Mouse (Mus musculus): ENCODE data around the gene Snta1. TPM values are rescaled to one million over a fixed set of nuclear protein-coding genes. Genes with fewer than 3 reads are reported as not detected.

Snta1 gene
- polyA plus RNA-seq, 1 experiment from 2014 or later = 1.7 TPM

DNA sequence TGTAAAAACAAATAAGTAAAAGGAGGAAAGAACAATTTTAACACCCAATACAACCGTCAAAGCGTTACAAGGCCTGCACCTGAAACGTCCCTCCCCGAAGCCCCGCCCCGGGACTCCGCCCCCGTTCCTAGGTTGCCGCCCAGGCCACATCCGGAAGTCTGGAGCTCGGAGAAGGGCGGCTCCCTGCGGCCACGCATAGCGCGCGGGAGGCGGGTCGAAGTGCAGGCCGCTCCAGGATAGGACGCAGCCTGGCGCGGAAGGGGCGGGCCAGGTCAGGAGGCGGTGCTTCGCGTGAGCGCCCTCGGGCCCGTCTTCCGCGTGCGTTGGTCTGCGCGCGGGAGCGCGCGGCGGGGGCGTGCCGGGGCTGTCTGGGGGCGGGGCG is 28.2 kb upstream of the Snta1 start:
- ATAC-seq (ENCODE audit: low read depth) = peak; percentile 99
- peak overlapping the region; percentile 88 for H3K27ac ChIP-seq
- H3K4me1 ChIP-seq (replicated peaks) = peaks cover 44% of the 10 kb centered on the region
- H3K9ac ChIP-seq = peak overlapping the region; percentile 42; the same call in 1 of the 2 replicates
- under 1% methylated on average over 36 of the region's 44 CpGs for WGBS (ENCODE audit: insufficient replicate concordance)
- no peaks in the 10 kb centered on the region for H3K36me3 ChIP-seq
- peak overlapping the region; percentile 90 for H3K4me2 ChIP-seq
- peak; percentile 98 for DNase-seq
- no peaks in the 10 kb centered on the region for H3K27me3 ChIP-seq
- no peaks in the 10 kb centered on the region for H3K9me3 ChIP-seq (replicated peaks)
- H3K4me3 ChIP-seq (replicated peaks) = peak overlapping the region; percentile 93

DNA sequence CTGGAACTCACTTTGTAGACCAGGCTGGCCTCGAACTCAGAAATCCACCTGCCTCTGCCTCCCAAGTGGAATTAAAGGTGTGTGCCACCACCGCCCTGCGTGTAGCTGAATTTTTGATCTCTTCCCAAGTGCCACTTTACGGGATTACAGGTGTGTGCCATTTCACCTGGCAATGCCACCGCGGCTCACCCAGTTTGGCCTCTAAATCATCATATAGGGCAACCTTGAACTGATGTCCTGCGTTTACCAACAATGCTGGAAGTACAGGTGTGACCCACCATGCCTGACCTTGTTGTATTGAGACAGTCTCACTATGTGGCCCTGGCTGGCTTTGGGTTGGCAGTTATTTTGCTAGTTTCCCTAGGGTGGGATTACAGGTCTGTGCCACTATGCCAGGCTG is 26.8 kb upstream of the Snta1 start:
- ATAC-seq (ENCODE audit: low read depth) = no peak
- Histone ChIP-seq H3K9me3 (replicated peaks) (no peaks in the 10 kb centered on the region), H3K27me3 (no peaks in the 10 kb centered on the region), H3K27ac (no peak overlapping the region; the same call in 1 of the 2 replicates), H3K9ac (no peak overlapping the region; the same call in 1 of the 2 replicates), H3K4me2 (no peak overlapping the region), H3K36me3 (no peaks in the 10 kb centered on the region), H3K4me1 (replicated peaks) (peaks cover 41% of the 10 kb centered on the region), H3K4me3 (replicated peaks) (no peak overlapping the region)
- WGBS (ENCODE audit: insufficient replicate concordance) = 78% methylated on average over 7 of the region's 7 CpGs
- no peak for DNase-seq

DNA sequence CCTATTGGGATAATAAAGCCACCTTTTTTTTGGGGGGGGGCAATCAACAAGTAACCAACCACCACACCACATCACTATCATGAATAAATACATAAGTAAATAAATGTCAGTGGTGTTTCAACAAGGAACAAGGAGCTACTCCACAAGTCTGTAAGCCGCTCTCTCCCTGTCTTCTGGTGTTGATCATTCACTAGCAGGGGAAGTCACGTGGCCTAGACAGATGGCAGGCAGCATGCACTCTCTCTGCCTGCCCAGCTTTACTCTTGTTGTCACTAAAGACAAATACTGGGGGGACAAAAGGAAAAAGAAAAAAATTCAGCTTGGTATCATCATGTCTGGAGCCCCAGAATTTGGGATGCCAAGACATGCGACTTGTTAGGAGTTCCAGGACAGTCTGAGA is 25.5 kb upstream of the Snta1 start:
- 72% methylated on average over 3 of the region's 3 CpGs for WGBS (ENCODE audit: insufficient replicate concordance)
- ATAC-seq (ENCODE audit: low read depth) = no peak
- no peak for DNase-seq

DNA sequence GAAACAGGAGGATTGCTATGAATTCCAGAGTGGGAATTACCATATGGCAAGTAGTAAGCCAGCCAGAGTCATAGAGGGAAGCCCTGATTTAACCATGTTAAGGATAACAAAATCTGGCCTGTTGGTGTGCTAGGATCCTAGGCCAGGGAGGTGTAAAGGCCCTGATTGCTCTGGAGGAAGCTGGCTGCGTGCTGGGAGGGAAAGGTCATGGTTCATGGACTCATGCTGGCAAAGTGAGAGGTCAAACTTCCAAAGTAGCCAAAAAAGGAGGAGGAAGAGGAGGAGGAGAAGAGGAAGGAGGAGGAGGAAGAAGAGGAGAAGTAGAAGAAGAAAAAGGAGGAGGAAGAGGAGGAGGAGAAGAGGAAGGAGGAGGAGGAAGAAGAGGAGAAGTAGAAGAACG is 24.8 kb upstream of the Snta1 start:
- peaks cover 26% of the 10 kb centered on the region for H3K4me1 ChIP-seq (replicated peaks)
- no peak for ATAC-seq (ENCODE audit: low read depth)
- peaks cover 10% of the 10 kb centered on the region for H3K27me3 ChIP-seq
- no peaks in the 10 kb centered on the region for H3K9me3 ChIP-seq (replicated peaks)
- no peak overlapping the region for H3K4me2 ChIP-seq
- no peak for DNase-seq
- H3K27ac ChIP-seq = no peak overlapping the region
- H3K36me3 ChIP-seq = no peaks in the 10 kb centered on the region
- 41% methylated on average over 2 of the region's 2 CpGs for WGBS (ENCODE audit: insufficient replicate concordance)
- no peak overlapping the region for H3K4me3 ChIP-seq (replicated peaks)
- H3K9ac ChIP-seq = no peak overlapping the region

More for the DNA sequence above, 25.5 kb upstream of the Snta1 start:
- H3K27ac ChIP-seq = no peak overlapping the region
- no peaks in the 10 kb centered on the region for H3K9me3 ChIP-seq (replicated peaks)
- H3K27me3 ChIP-seq = 0 out of 2 replicates have a peak, but pooled peaks cover 3% of the 10 kb centered on the region
- H3K9ac ChIP-seq = no peak overlapping the region
- H3K36me3 ChIP-seq = no peaks in the 10 kb centered on the region
- H3K4me3 ChIP-seq (replicated peaks) = no peak overlapping the region
- peaks cover 31% of the 10 kb centered on the region for H3K4me1 ChIP-seq (replicated peaks)
- H3K4me2 ChIP-seq = no peak overlapping the region

DNA sequence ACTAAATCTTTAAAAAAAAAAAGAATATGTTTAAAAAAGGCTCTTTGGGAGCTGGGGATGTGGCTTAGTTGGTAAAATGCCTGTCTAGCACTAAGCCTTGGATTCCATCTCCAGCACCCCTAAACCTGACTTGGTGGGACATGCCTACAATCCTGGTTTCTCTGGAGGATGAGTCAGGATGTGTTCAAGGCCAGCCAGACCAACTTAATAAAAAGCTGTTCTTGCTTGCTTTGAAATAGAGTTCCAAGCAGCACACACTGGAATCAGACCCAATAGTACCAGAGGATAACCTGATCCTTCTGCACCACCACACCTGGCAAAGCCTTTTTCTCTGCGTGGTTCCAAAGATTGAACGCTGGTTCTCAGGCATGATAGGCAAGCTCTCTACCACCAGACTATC is 22.7 kb upstream of the Snta1 start:
- Histone ChIP-seq H3K4me3 (replicated peaks) (no peak overlapping the region), H3K27me3 (peaks cover 28% of the 10 kb centered on the region), H3K4me1 (replicated peaks) (peaks cover 15% of the 10 kb centered on the region), H3K27ac (no peak overlapping the region), H3K9ac (no peak overlapping the region), H3K4me2 (no peak overlapping the region), H3K9me3 (replicated peaks) (no peaks in the 10 kb centered on the region), H3K36me3 (no peaks in the 10 kb centered on the region)
- DNase-seq (no peak), ATAC-seq (ENCODE audit: low read depth) (no peak)
- 90% methylated on average over 2 of the region's 2 CpGs for WGBS (ENCODE audit: insufficient replicate concordance)

DNA sequence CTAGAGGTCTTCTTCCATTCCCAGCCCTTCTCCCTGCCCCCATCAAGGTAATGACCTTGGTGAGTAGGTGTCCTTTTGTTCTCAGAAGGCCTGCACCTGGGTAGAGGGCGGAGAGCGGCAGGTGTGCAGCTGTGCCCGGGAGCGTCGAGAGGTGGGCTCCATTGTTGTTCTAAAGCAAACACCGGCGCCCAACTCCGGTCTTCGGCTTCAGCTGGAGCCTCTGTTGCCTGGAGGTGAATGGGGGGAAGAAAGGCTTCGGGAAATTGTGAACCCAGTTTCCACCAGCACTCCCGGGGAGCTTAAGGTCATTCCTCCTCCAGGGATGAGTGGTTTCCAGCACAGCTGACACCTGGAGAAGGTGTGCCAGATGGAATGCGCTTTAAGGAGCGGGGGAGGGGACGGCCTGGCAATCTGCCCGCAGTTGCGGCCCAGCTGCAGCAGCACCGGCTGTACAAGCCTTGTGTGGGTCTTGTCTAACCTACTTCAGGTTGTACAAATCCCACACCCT is 20.0 kb upstream of the Snta1 start:
- H3K9ac ChIP-seq = no peak overlapping the region

DNA sequence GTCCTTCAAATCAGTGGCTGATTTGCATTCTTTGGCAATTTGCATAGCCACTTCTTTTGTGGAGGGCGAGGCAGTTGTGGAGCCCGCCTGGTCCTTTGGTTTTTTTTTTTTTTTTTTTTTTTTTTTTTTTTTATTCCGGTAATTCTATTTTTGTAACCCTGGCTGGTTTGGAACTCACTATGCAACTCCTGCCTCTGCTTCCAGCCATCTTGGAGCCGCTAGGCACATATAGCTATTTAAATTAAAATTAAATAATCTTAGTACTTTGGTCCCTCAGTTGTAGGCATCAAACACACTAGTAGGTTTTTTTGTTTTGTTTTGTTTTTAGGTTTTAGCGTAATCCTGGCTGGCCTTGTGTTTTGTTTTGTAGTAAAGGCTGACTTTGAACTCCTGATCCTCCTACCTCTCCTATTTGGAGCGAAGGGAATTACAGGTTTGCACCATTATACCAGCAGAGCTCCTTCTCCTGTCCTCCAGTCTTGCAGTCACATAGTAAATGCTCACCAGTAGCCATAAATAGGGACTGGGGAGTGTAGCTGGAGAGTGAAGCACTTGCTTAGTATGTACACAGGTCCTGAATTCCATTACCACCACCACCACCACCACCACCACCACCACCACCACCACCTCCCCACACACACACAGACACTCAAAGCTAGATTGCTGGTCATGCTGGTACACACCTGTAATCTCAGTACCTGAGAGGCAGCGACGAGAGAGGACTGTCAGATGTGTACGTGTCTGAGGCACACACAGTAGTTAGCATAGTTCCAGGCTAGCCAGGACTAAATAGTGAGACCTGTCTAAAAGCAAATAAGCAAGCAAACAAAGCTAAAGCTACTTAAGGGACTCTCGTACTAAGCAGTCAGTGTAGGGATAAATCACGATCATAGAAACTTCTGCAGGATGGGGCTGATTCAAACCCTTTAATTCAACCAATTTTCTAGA is 19.3 kb upstream of the Snta1 start:
- DNase-seq = no peak
- peak overlapping the region; percentile 30 for H3K4me3 ChIP-seq (replicated peaks)
- no peak for ATAC-seq (ENCODE audit: low read depth)
- H3K36me3 ChIP-seq = no peaks in the 10 kb centered on the region
- H3K9me3 ChIP-seq (replicated peaks) = no peaks in the 10 kb centered on the region
- no peak overlapping the region for H3K27ac ChIP-seq
- 57% methylated on average over 11 of the region's 11 CpGs for WGBS (ENCODE audit: insufficient replicate concordance)
- H3K4me1 ChIP-seq (replicated peaks) = peaks cover 6% of the 10 kb centered on the region
- peaks cover 28% of the 10 kb centered on the region for H3K27me3 ChIP-seq
- peak overlapping the region; percentile 53 for H3K4me2 ChIP-seq
- H3K9ac ChIP-seq = no peak overlapping the region

More for the DNA sequence above, 20.0 kb upstream of the Snta1 start:
- ATAC-seq (ENCODE audit: low read depth) (no peak), DNase-seq (no peak)
- H3K4me1 ChIP-seq (replicated peaks) = peaks cover 6% of the 10 kb centered on the region
- H3K4me2 ChIP-seq = peak overlapping the region; percentile 29
- no peak overlapping the region for H3K4me3 ChIP-seq (replicated peaks)
- H3K36me3 ChIP-seq = no peaks in the 10 kb centered on the region
- WGBS (ENCODE audit: insufficient replicate concordance) = 41% methylated on average over 17 of the region's 17 CpGs
- H3K27ac ChIP-seq = no peak overlapping the region
- H3K27me3 ChIP-seq = peaks cover 28% of the 10 kb centered on the region
- H3K9me3 ChIP-seq (replicated peaks) = no peaks in the 10 kb centered on the region

DNA sequence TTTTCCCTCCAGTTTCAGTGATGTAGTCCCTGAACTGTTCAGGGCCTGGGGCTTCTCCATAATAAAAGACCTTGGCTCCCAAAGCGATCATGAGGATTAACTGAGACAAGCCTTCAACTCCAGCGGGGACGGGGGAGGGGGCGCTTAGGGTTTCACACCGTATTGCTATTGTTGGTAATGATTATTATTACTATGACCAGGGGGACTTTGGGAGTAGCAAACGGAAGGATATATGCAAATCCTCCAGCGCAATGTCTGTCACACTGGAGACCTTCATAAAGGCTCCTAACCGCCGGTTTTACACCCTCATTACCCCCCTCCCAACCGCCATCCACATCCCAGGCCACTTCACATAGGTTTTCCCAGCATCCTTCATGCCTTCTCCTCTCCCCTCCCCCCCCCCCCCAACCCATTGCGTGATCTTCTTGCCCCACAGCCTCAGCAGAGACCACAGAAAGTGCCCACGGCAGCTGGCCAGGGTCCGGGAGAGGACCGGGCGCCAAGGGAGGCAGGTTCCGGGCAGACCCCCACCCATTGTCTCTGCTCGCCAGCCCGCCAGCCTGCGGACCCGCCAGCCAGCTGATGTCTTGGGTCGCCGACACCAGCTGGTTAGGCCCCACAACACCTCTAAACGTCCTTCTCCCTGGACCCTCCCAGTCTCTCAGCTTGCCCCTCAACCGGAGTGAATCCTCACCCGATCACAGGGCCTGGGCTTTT is 18.4 kb upstream of the Snta1 start:
- Histone ChIP-seq H3K27ac (no peak overlapping the region), H3K27me3 (peaks cover 28% of the 10 kb centered on the region), H3K4me2 (peak overlapping the region; percentile 53), H3K9ac (no peak overlapping the region), H3K9me3 (replicated peaks) (no peaks in the 10 kb centered on the region), H3K4me1 (replicated peaks) (peaks cover 2% of the 10 kb centered on the region), H3K36me3 (no peaks in the 10 kb centered on the region), H3K4me3 (replicated peaks) (peak overlapping the region; percentile 30)
- no peak for DNase-seq
- no peak for ATAC-seq (ENCODE audit: low read depth)
- 17% methylated on average over 25 of the region's 25 CpGs for WGBS (ENCODE audit: insufficient replicate concordance)

DNA sequence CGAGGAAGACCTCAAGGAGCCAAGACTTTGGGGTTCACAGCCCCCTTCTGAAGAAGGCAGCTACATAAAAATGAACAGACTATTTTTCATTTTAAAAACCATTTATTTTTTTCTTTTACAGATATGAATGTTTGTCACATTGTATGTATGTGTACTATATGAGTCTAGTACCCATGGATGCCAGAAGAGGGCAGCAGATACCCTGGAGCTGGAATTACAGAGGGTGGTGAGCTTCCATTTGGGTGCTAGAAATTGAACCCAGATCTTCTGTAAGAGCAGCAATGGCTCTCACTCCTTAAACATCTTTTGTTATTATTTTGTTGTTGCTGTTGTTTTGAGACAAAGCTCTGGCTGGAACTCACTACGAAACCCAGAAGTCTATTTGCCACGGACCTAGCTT is 17.6 kb upstream of the Snta1 start:
- Histone ChIP-seq H3K9me3 (replicated peaks) (no peaks in the 10 kb centered on the region), H3K36me3 (no peaks in the 10 kb centered on the region), H3K4me1 (replicated peaks) (peaks cover 2% of the 10 kb centered on the region), H3K9ac (no peak overlapping the region), H3K4me2 (no peak overlapping the region), H3K4me3 (replicated peaks) (no peak overlapping the region), H3K27ac (no peak overlapping the region), H3K27me3 (peaks cover 28% of the 10 kb centered on the region)
- 76% methylated on average over 3 of the region's 3 CpGs for WGBS (ENCODE audit: insufficient replicate concordance)
- ATAC-seq (ENCODE audit: low read depth) (no peak), DNase-seq (no peak)

DNA sequence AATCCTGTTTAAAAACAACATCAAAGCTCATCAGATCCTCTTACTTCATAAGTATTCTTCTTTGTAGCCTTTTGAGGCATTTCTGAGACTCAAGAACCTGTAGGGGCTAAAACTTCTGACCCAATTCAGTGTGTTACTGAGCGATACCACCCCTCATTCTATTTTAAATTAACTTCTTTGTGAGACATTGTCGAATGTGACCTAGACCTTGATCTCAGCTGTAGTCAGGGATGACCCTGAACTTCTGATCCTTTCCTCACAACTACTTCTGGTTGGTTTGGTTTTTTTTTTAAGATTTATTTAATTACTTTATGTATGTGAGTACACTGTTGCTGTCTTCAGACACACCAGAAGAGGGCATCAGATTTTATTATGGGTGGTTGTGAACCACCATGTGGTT is 15.6 kb upstream of the Snta1 start:
- Histone ChIP-seq H3K27me3 (peaks cover 25% of the 10 kb centered on the region), H3K27ac (no peak overlapping the region), H3K9me3 (replicated peaks) (no peaks in the 10 kb centered on the region), H3K36me3 (no peaks in the 10 kb centered on the region), H3K4me1 (replicated peaks) (peaks cover 2% of the 10 kb centered on the region), H3K9ac (no peak overlapping the region), H3K4me3 (replicated peaks) (no peak overlapping the region), H3K4me2 (no peak overlapping the region)
- DNase-seq (no peak), ATAC-seq (ENCODE audit: low read depth) (no peak)
- 68% methylated on average over 2 of the region's 2 CpGs for WGBS (ENCODE audit: insufficient replicate concordance)

DNA sequence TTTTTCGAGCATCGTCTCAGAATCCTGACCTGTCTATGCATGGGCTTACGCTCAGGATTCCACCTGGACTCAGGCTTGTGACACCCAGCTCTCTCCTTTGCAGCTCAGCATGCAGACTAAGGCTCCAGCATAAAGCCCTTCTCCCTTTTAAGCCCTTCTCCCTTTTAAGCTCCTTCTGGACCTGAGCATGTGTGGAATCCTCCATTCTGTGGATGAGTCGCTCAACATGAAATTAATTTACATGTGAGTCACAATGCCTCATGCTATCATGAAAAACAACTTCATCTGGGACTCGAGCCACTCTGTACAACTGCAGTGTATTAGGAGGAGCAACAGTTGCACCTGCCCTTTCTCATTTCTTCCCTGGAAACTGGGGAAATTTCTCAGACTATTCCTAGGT is 14.3 kb upstream of the Snta1 start:
- H3K36me3 ChIP-seq = no peaks in the 10 kb centered on the region
- 55% methylated on average over 5 of the region's 5 CpGs for WGBS (ENCODE audit: insufficient replicate concordance)
- ATAC-seq (ENCODE audit: low read depth) = no peak

More for the DNA sequence above, 14.3 kb upstream of the Snta1 start:
- Histone ChIP-seq H3K27ac (no peak overlapping the region), H3K27me3 (peaks cover 12% of the 10 kb centered on the region; the same call in 1 of the 2 replicates), H3K4me2 (no peak overlapping the region), H3K4me3 (replicated peaks) (no peak overlapping the region), H3K4me1 (replicated peaks) (no peaks in the 10 kb centered on the region; the same call in none of the 2 replicates), H3K9me3 (replicated peaks) (no peaks in the 10 kb centered on the region), H3K9ac (no peak overlapping the region)
- DNase-seq = no peak

Measured in liver, embryonic 13.5 days (tissue).